Mouse (Mus musculus) liver, adult 2 months (tissue): Measurements from ENCODE around the gene Spem2. TPM values are rescaled to one million over a fixed set of nuclear protein-coding genes. Genes with fewer than 3 reads are reported as not detected.

Experiments used
- DNase-seq: peaks from one replicate; pipeline ENCODE4 v3.0.0-alpha.2; 2011; ENCODE audit warnings: low read depth, low spot score; ENCODE audit errors: extremely low read depth
- H3K27ac ChIP-seq: fragments of 200-500 bp; replicated peaks from 2 replicates; pipeline ENCODE4 v1.5.1; 2012; ENCODE audit warnings: low read depth, mild to moderate bottlenecking, control low read depth, inconsistent platforms, low read length; ENCODE audit not compliant: insufficient read depth
- H3K27me3 ChIP-seq: fragments of 200-500 bp; 2 replicates; pipeline ENCODE4 v1.6.1; 2012; ENCODE audit warnings: mild to moderate bottlenecking, moderate library complexity, low read length, inconsistent platforms; ENCODE audit not compliant: control insufficient read depth, insufficient read depth
- H3K36me3 ChIP-seq: fragments of 200-500 bp; 2 replicates; pipeline ENCODE4 v1.6.1; 2012; ENCODE audit warnings: low read length, inconsistent platforms; ENCODE audit not compliant: control insufficient read depth, insufficient read depth
- H3K4me1 ChIP-seq: fragments of 200-500 bp; 2 replicates; pipeline ENCODE4 v1.6.1; 2011; ENCODE audit warnings: low read length; ENCODE audit not compliant: control insufficient read depth, insufficient read depth
- H3K4me3 ChIP-seq: fragments of 200-500 bp; 2 replicates; pipeline ENCODE4 v1.5.1; 2011; ENCODE audit warnings: low read depth, mild to moderate bottlenecking, control low read depth, low read length, moderate library complexity; ENCODE audit not compliant: insufficient read depth
- H3K79me2 ChIP-seq: fragments of 200-500 bp; 2 replicates; pipeline ENCODE4 v1.6.1; 2012; ENCODE audit warnings: inconsistent platforms, mild to moderate bottlenecking, low read length, moderate library complexity; ENCODE audit not compliant: control insufficient read depth, insufficient read depth
- H3K9ac ChIP-seq: fragments of 200-500 bp; 2 replicates; pipeline ENCODE4 v1.6.1; 2012; ENCODE audit warnings: low read depth, mild to moderate bottlenecking, control low read depth, inconsistent platforms, low read length
- CTCF ChIP-seq: fragments of 200-500 bp; IDR thresholded peaks from 2 replicates; pipeline ENCODE4 v1.5.1; 2011; ENCODE audit warnings: low read depth, low read length, control low read depth
- POLR2A ChIP-seq: fragments of 200-500 bp; IDR thresholded peaks from 2 replicates; pipeline ENCODE4 v1.6.1; 2011; ENCODE audit warnings: low read length, control low read depth; ENCODE audit not compliant: insufficient read depth; ENCODE audit errors: extremely low read depth
- WGBS: fragments of 180-500 bp; shearing (Covaris S2); methylation state at CpG from one replicate; pipeline ENCODE4 v1.1.7; 2018; 5-methylcytosine and 5-hydroxymethylcytosine counted together
- polyA plus RNA-seq: library from polyadenylated mRNA; depleted of rRNA; stranded (reverse); fragments of >200 nt; gene quantifications from 2 replicates; pipeline ENCODE4 v1.2.3, GENCODE M21; 2012
- total RNA-seq: library from RNA; depleted of rRNA; stranded (reverse); fragments of >200 nt; gene quantifications from 2 replicates; pipeline ENCODE4 v1.2.3, GENCODE M21; 2014

Spem2 gene
- total and polyA plus RNA-seq, 2 experiments, result not detected

DNA sequence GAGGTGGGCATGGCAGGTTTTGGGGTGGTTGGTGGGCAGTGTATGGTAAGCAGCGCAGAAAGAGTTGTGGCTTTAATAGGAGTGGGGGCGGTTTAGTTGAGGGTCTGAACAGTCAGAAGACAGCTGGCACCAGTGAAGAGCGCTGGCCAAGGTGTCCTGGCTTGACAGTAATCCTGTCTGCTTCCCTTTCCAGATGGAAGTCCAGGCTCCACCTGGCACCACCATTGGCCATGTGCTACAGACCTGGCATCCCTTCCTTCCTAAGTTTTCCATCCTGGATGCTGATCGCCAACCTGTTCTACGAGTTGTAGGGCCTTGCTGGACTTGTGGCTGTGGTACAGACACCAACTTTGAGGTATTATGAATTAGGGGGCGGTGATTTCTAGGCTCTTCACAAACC is 29.8 kb upstream of the Spem2 start:
- no peak for TF ChIP-seq CTCF
- no peak for TF ChIP-seq POLR2A
- no peak overlapping the region for H3K4me3 ChIP-seq
- no peaks in the 10 kb centered on the region; the same call in 1 of the 2 replicates for H3K36me3 ChIP-seq
- no peaks in the 10 kb centered on the region for H3K79me2 ChIP-seq
- DNase-seq, result no peak
- H3K27ac ChIP-seq, result no peak overlapping the region
- no peaks in the 10 kb centered on the region for H3K27me3 ChIP-seq
- peaks cover 8% of the 10 kb centered on the region for H3K4me1 ChIP-seq
- H3K9ac ChIP-seq, result no peak overlapping the region
- WGBS, result over 99% methylated on average over 6 of the region's 6 CpGs

DNA sequence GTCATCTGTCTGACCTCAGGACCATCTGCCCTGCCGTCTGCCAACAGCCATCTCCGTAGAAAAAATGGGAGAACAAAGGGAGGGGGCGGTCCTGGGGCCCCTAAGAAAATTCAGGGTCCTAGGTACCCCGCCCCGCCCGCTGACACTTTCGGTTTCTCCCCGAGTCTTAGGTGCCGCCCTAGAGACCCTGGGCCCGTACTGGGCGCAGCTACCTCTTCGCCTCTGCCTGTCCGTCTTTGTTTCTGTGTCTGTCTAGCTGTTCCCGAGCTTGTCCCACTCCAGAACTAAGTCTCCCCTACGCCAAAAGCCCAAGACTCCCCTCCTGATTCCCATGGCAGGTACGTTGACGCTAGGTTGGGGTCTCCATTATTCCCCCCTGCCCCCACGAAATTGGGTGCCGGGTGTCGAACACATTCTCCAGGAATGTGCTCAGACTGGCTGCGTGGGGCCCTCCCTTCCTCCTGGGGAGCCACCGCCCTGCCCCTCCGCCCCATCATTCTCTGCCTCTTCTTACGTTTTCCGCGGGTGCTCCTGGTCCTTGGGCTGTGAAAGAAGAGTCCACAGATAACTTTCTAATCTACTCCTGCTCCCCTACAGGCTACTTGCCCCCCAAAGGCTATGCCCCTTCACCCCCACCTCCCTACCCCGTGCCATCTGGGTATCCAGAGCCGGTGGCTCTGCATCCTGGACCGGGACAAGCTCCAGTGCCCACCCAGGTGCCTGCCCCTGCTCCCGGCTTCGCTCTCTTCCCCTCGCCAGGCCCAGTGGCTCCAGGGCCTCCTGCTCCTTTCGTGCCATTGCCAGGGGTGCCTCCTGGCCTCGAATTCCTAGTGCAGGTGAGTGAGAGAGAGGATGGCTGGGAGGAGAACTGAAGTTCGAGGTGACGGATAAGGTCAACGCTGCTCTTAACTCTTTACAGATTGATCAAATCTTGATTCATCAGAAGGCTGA is 28.7 kb upstream of the Spem2 start:
- Histone ChIP-seq H3K9ac (peak overlapping the region; percentile 64), H3K79me2 (no peaks in the 10 kb centered on the region), H3K36me3 (no peaks in the 10 kb centered on the region; the same call in 1 of the 2 replicates), H3K4me3 (peak overlapping the region; percentile 66), H3K27me3 (no peaks in the 10 kb centered on the region), H3K27ac (peak overlapping the region; percentile 22), H3K4me1 (peaks cover 8% of the 10 kb centered on the region)
- no peak for DNase-seq
- TF ChIP-seq CTCF, result no peak
- no peak for TF ChIP-seq POLR2A
- 21% methylated on average over 37 of the region's 37 CpGs for WGBS

DNA sequence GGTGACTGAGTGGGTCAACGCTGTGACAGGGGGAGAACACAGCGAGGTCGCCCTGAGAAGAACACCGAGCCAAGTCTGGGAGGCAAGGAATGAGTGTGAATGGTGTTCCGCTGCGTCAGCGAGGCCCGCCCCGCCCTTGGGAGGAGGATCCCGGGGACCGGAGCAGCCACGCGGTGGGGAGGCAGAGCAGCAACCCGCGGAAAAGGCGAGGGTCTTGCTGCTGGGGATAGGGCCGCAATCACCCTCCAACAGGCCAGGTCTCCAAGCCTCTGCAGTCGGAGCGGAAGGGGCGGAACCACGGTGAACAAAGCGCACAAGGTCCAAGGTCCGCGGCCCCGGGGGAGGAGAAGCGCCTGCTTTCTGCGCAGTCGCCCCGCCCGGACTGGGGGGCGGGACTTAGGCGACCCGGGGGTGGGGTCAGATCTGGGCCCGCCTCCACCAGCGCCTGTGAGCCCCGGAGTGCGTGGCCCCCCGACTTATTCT is 28.0 kb upstream of the Spem2 start, which contains the start of gene Plscr3:
Plscr3 (plus strand) TSS at position 179 of the 483 bp plus-strand sequence.
- H3K4me1 ChIP-seq, result peaks cover 8% of the 10 kb centered on the region

DNA sequence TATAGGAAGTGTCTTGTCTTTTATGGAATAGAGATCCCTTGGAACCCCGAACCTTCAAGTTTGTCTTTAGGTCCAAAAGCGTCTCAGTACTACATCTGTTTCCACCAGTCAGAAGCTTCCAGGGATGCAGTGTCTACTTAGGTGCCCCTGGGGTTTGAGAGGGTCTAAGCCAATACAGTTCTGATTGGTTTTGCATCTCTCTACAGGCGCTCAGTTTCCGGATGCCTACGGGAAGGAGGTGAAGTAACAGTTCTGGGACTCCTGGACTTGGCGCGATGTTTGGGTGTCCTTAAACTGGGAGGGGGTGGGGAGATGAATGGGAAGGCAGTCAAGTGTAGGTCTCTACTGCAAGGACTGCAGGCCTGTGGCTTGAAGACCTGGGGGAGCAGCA is 20.4 kb upstream of the Spem2 start:
- no peak for TF ChIP-seq POLR2A
- TF ChIP-seq CTCF, result no peak
- no peaks in the 10 kb centered on the region for H3K36me3 ChIP-seq
- DNase-seq, result peak; percentile 56
- peak overlapping the region; percentile 90 for H3K9ac ChIP-seq
- peak overlapping the region; percentile 94 for H3K27ac ChIP-seq
- WGBS, result under 1% methylated on average over 7 of the region's 7 CpGs
- H3K4me1 ChIP-seq, result peaks cover 2% of the 10 kb centered on the region
- H3K79me2 ChIP-seq, result no peaks in the 10 kb centered on the region
- H3K4me3 ChIP-seq, result peak overlapping the region; percentile 94
- 0 out of 2 replicates have a peak, but pooled peaks cover 3% of the 10 kb centered on the region for H3K27me3 ChIP-seq

More for the DNA sequence above, 28.0 kb upstream of the Spem2 start, which contains the start of gene Plscr3:
- H3K79me2 ChIP-seq, result no peaks in the 10 kb centered on the region
- peak within 1 kb of the TSS; percentile 89 for H3K27ac ChIP-seq
- under 1% methylated on average over 38 of the region's 38 CpGs for WGBS
- no peaks in the 10 kb centered on the region for H3K27me3 ChIP-seq
- TF ChIP-seq CTCF, result no peak
- TF ChIP-seq POLR2A, result peak; percentile 96
- DNase-seq, result peak; percentile 89
- peak within 1 kb of the TSS; percentile 79 for H3K9ac ChIP-seq
- H3K36me3 ChIP-seq, result no peaks in the 10 kb centered on the region; the same call in 1 of the 2 replicates
- H3K4me3 ChIP-seq, result peak within 1 kb of the TSS; percentile 66

DNA sequence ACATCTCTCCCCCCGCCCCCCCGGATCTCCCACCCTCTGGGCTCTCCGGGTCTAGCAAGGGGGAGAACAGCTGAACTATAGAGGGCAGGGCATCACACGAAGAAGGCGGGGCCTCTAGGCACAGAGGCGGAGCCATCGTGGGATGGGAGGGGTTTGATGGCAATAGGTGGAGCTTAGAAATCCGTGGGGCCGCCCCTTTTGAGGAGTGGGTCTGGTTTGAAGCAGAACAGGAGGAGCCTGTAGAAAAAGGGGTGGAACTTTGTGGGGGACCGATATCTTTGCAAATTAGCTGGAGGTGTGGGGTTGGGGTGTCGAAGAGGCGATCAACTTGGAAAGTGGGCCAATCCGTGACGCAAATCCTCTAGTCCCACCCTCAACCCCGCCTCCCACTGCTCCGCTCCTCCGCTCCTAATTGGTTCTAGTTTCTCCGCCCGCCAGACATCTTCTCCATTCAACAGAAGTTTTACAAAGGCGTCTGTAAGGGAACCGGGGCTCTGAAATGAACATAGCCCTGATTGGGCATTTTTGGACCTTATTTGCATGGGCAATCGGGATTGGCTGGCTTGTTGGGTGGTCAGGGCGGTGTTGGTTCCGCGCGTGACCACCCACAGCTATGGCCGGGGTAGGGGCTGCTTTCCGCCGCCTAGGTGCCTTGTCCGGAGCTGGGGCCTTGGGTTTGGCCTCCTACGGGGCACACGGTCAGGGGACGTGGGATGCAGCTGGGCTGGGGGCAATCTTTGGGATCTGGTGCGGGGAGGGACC is 19.9 kb upstream of the Spem2 start, which contains the start of gene Tmem256:
Tmem256 (plus strand) TSS at position 563 of the 762 bp plus-strand sequence.
- Histone ChIP-seq H3K79me2 (no peaks in the 10 kb centered on the region), H3K27ac (peak within 1 kb of the TSS; percentile 94), H3K4me1 (peaks cover 2% of the 10 kb centered on the region), H3K9ac (peak within 1 kb of the TSS; percentile 90), H3K27me3 (0 out of 2 replicates have a peak, but pooled peaks cover 3% of the 10 kb centered on the region), H3K4me3 (peak within 1 kb of the TSS; percentile 94), H3K36me3 (no peaks in the 10 kb centered on the region)
- peak; percentile 89 for TF ChIP-seq POLR2A
- TF ChIP-seq CTCF, result no peak
- WGBS, result under 1% methylated on average over 34 of the region's 34 CpGs
- peak; percentile 97 for DNase-seq
